Mouse (Mus musculus) stomach, embryonic 15.5 days (tissue): ENCODE results near the gene Pitpnb. TPM values are rescaled to one million over a fixed set of nuclear protein-coding genes. Genes with fewer than 3 reads are reported as not detected.
A peak's percentile ranks its signal among the peaks of the same experiment; 100 is the strongest.

Experiments used
- ATAC-seq: fragments of 200-750 bp; cut with Nextera tagmentation; 2 replicates; pipeline ENCODE4 v1.8.0; 2017; ENCODE audit warnings: low read depth, moderate number of reproducible peaks, moderate TSS enrichment; ENCODE audit not compliant: insufficient read depth, low FRiP score
- H3K27ac ChIP-seq: fragments of 300-500 bp; sonication (generic); 2 replicates; pipeline ENCODE4 v1.5.1; 2015; ENCODE audit warnings: mild to moderate bottlenecking, inconsistent platforms
- H3K27me3 ChIP-seq: fragments of 300-500 bp; sonication (generic); replicated peaks from 2 replicates; pipeline ENCODE4 v1.6.1; 2015; ENCODE audit warnings: inconsistent platforms
- H3K36me3 ChIP-seq: fragments of 300-500 bp; sonication (generic); 2 replicates; pipeline ENCODE4 v1.6.1; 2015; ENCODE audit warnings: inconsistent platforms
- H3K4me1 ChIP-seq: fragments of 300-500 bp; sonication (generic); 2 replicates; pipeline ENCODE4 v1.6.1; 2015; ENCODE audit warnings: inconsistent platforms
- H3K4me2 ChIP-seq: fragments of 300-500 bp; sonication (generic); 2 replicates; pipeline ENCODE4 v1.6.1; 2015; ENCODE audit warnings: mild to moderate bottlenecking, inconsistent platforms
- H3K4me3 ChIP-seq: fragments of 300-500 bp; sonication (generic); replicated peaks from 2 replicates; pipeline ENCODE4 v1.5.1; 2015; ENCODE audit warnings: inconsistent platforms
- H3K9ac ChIP-seq: fragments of 300-500 bp; sonication (generic); 2 replicates; pipeline ENCODE4 v1.6.1; 2015; ENCODE audit warnings: inconsistent platforms
- H3K9me3 ChIP-seq: fragments of 300-500 bp; sonication (generic); 2 replicates; pipeline ENCODE4 v1.6.1; 2016; ENCODE audit warnings: inconsistent platforms
- WGBS: fragments of 180-500 bp; shearing (Covaris S2); methylation state at CpG from one replicate; pipeline ENCODE4 v1.1.7; 2015; 5-methylcytosine and 5-hydroxymethylcytosine counted together
- polyA plus RNA-seq: library from polyadenylated mRNA; unstranded; fragments of >200 nt; fragmentation: Nextera tagmentation; extraction: Ambion mirVana; gene quantifications from 2 replicates; pipeline ENCODE4 v1.2.1, GENCODE M21; 2015

Pitpnb gene
- polyA plus RNA-seq, 1 experiment from 2014 or later = 96.4 TPM

DNA sequence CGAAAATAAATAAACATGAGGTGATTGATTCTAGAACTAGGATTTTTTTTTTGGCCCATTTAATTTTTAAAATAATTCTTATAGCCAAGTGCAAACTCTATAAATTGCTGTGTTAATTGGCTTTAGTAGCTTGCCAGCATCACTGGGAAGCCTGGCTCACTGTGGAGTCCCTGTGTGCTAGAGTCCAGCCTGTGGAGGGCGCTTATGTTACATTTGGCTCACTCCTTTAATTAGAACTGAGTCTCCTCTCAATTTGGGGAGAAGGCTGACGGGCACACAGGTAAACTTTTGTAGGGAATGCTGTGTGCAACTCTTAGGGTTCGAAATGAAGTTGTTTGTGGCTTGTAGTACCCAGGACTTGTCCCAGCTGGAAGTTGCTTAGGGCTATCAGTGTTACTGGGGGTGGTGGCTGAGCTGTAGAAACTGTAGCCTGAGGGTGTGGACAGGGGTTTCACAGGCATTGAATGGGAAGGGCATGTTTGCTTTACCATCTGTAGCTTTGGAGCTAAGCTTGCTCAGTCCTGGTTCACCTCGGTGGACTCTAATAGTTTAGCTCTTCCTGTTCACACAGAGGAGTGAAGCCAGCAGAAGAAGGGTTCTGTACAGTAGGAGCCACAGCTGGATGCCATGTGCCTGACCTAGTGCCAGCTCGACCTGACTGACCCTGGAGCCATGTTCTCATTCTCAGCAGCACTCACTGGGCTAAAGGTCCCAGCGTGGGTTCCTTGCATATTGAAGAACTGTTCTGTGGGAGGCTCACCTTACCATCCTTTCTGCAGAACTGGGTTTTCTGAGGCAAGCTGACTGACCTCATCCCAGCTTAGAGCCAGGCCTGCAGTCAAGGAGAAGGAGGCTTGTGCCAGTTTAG lies 47.8 kb downstream of the Pitpnb start:
- H3K27me3 ChIP-seq = no peaks in the 10 kb centered on the region
- peak; percentile 68 for ATAC-seq
- no peak overlapping the region for H3K4me2 ChIP-seq
- WGBS = 65% methylated on average over 7 of the region's 7 CpGs
- no peaks in the 10 kb centered on the region for H3K9me3 ChIP-seq
- no peak overlapping the region for H3K9ac ChIP-seq
- peaks cover 33% of the 10 kb centered on the region for H3K36me3 ChIP-seq
- no peaks in the 10 kb centered on the region for H3K4me1 ChIP-seq
- no peak overlapping the region for H3K4me3 ChIP-seq
- H3K27ac ChIP-seq = 0 out of 2 replicates have a peak overlapping the region, but pooled peaks have one; percentile 6

GRCm38 (mm10) chr5:111383335-111383734 lies 52.8 kb downstream of the Pitpnb start:
- H3K4me1 ChIP-seq = no peaks in the 10 kb centered on the region
- WGBS = 83% methylated on average over 5 of the region's 5 CpGs
- H3K27ac ChIP-seq = no peak overlapping the region
- ATAC-seq = no peak
- no peaks in the 10 kb centered on the region for H3K27me3 ChIP-seq
- H3K4me2 ChIP-seq = no peak overlapping the region
- no peak overlapping the region for H3K4me3 ChIP-seq
- peaks cover 50% of the 10 kb centered on the region for H3K36me3 ChIP-seq
- H3K9ac ChIP-seq = no peak overlapping the region
- no peaks in the 10 kb centered on the region for H3K9me3 ChIP-seq

GRCm38 (mm10) chr5:111390911-111391310 lies 60.3 kb downstream of the Pitpnb start:
- H3K4me1 ChIP-seq = peaks cover 33% of the 10 kb centered on the region
- WGBS = 77% methylated on average over 10 of the region's 10 CpGs

GRCm38 (mm10) chr5:111391485-111391884 lies 60.9 kb downstream of the Pitpnb start:
- Histone ChIP-seq H3K9ac (no peak overlapping the region), H3K36me3 (0 out of 2 replicates have a peak, but pooled peaks cover 11% of the 10 kb centered on the region), H3K4me3 (no peak overlapping the region), H3K4me1 (peaks cover 38% of the 10 kb centered on the region), H3K27me3 (no peaks in the 10 kb centered on the region), H3K9me3 (no peaks in the 10 kb centered on the region), H3K4me2 (no peak overlapping the region), H3K27ac (no peak overlapping the region)
- ATAC-seq = no peak
- WGBS = 83% methylated on average over 6 of the region's 6 CpGs

More at GRCm38 (mm10) chr5:111390911-111391310, 60.3 kb downstream of the Pitpnb start:
- peaks cover 11% of the 10 kb centered on the region; the same call in 1 of the 2 replicates for H3K36me3 ChIP-seq
- no peak for ATAC-seq
- H3K9ac ChIP-seq = no peak overlapping the region
- H3K4me2 ChIP-seq = no peak overlapping the region
- no peaks in the 10 kb centered on the region for H3K27me3 ChIP-seq
- H3K9me3 ChIP-seq = no peaks in the 10 kb centered on the region
- H3K27ac ChIP-seq = no peak overlapping the region
- H3K4me3 ChIP-seq = no peak overlapping the region

- Histone ChIP-seq H3K27me3 (no peaks in the 10 kb centered on the region), H3K4me3 (peak overlapping the region; percentile 22), H3K9me3 (no peaks in the 10 kb centered on the region), H3K27ac (peak overlapping the region; percentile 65), H3K4me1 (peaks cover 45% of the 10 kb centered on the region), H3K36me3 (0 out of 2 replicates have a peak, but pooled peaks cover 4% of the 10 kb centered on the region), H3K4me2 (peak overlapping the region; percentile 48), H3K9ac (no peak overlapping the region)
- peak; percentile 74 for ATAC-seq
- 16% methylated on average over 17 of the region's 17 CpGs for WGBS
Measured at GRCm38 (mm10) chr5:111393346-111394197, 63.0 kb downstream of the Pitpnb start.

DNA sequence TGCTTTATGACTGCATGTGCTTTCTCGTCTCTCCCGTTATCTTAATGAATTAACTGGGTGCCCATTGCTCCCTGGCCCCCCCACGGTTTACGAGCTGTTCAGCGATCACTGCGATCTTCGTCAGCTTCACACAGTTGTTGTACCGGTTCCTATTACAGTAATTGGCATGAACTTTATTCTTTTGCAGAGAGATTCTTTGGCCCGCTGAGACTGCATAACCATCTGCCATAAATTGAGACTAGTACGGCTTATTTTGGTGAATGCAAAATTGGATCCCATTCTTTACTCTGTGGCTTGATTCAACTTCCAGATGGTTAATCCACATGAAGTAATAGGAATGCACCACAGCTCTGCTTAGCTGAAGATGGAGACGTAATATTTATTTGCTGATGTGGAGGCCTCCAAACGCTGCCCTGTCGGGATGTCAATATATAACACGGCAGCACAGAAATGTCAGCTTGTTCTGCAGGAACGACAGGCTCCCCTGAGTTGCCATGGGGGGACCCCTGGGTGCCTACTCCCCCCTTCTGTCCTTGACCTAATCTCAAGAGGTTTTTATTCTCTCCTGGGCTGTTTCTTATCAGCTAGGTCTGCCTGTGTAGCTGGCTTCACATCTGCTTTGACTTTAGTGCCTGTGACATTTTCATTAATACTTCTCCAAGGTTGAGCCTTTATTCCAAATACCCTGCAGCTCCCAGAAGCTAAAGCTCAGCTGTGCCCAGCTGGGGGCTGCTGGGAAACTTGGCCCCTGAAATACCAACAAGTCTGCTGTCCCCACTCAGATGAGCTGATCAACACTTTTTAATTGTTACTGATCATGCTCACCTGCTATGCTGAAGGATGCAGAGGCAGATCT lies 63.9 kb downstream of the Pitpnb start:
- H3K9me3 ChIP-seq = no peaks in the 10 kb centered on the region
- H3K4me2 ChIP-seq = peak overlapping the region; percentile 48

DNA sequence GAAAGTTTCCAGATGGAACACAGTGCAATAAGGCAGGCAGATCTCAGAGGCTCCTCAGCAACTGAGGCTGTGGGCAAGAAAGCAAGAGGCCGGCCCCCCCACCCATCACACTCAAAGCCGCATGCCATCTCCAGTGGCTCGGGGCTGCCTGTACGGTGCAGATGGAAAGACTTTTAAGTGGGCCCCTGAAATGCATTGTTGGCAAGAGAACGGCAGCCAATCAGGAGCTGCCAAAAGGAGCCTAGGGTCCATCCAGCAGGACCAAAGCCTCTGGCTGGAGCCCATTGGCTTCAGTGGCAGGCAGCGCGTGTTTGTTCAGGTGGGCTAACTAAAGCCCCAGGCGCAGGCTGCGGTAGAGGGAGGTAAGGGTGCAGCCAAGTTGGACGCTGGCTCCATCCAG lies 65.2 kb downstream of the Pitpnb start:
- ATAC-seq = no peak
- H3K4me2 ChIP-seq = no peak overlapping the region
- 34% methylated on average over 10 of the region's 10 CpGs for WGBS
- no peaks in the 10 kb centered on the region for H3K36me3 ChIP-seq
- no peaks in the 10 kb centered on the region for H3K27me3 ChIP-seq
- H3K4me1 ChIP-seq = peaks cover 49% of the 10 kb centered on the region
- no peak overlapping the region for H3K27ac ChIP-seq
- no peak overlapping the region for H3K9ac ChIP-seq
- H3K9me3 ChIP-seq = no peaks in the 10 kb centered on the region
- no peak overlapping the region for H3K4me3 ChIP-seq

More for the DNA sequence above, 63.9 kb downstream of the Pitpnb start:
- no peak for ATAC-seq
- peaks cover 47% of the 10 kb centered on the region for H3K4me1 ChIP-seq
- WGBS = 9% methylated on average over 15 of the region's 15 CpGs
- H3K27me3 ChIP-seq = no peaks in the 10 kb centered on the region
- H3K4me3 ChIP-seq = peak overlapping the region; percentile 22
- H3K27ac ChIP-seq = peak overlapping the region; percentile 65
- H3K9ac ChIP-seq = no peak overlapping the region
- no peaks in the 10 kb centered on the region for H3K36me3 ChIP-seq

- Histone ChIP-seq H3K9ac (no peak overlapping the region), H3K4me2 (no peak overlapping the region), H3K27me3 (no peaks in the 10 kb centered on the region), H3K27ac (peak overlapping the region; percentile 6; the same call in 1 of the 2 replicates), H3K36me3 (no peaks in the 10 kb centered on the region), H3K4me3 (no peak overlapping the region), H3K4me1 (peaks cover 49% of the 10 kb centered on the region), H3K9me3 (no peaks in the 10 kb centered on the region)
- no peak for ATAC-seq
- WGBS = 57% methylated on average over 4 of the region's 4 CpGs
Measured at GRCm38 (mm10) chr5:111396199-111396598, 65.6 kb downstream of the Pitpnb start.

GRCm38 (mm10) chr5:111398471-111398870 lies 67.9 kb downstream of the Pitpnb start:
- H3K9ac ChIP-seq = no peak overlapping the region
- no peak overlapping the region for H3K4me2 ChIP-seq
- H3K36me3 ChIP-seq = no peaks in the 10 kb centered on the region
- H3K27ac ChIP-seq = no peak overlapping the region
- no peak for ATAC-seq
- no peaks in the 10 kb centered on the region for H3K9me3 ChIP-seq
- H3K4me1 ChIP-seq = peaks cover 43% of the 10 kb centered on the region
- H3K27me3 ChIP-seq = no peaks in the 10 kb centered on the region
- H3K4me3 ChIP-seq = no peak overlapping the region
- 61% methylated on average over 4 of the region's 4 CpGs for WGBS

GRCm38 (mm10) chr5:111399271-111399670 lies 68.7 kb downstream of the Pitpnb start:
- Histone ChIP-seq H3K36me3 (no peaks in the 10 kb centered on the region), H3K4me2 (no peak overlapping the region), H3K27me3 (no peaks in the 10 kb centered on the region), H3K9ac (no peak overlapping the region), H3K4me3 (no peak overlapping the region), H3K9me3 (no peaks in the 10 kb centered on the region), H3K4me1 (peaks cover 35% of the 10 kb centered on the region), H3K27ac (no peak overlapping the region)
- no peak for ATAC-seq
- WGBS = 68% methylated on average over 4 of the region's 4 CpGs
